Mouse (Mus musculus) NIH3T3 (cell line): ENCODE measurements at regions not wholly inside any gene's neighbourhood (a gene's known extent, or its start where the extent isn't known, plus 50 kb on each side); places are given as distances from the start of the nearest gene placed in this dataset.

Source experiments
- DNase-seq: peaks from one replicate; pipeline ENCODE4 v3.0.0-alpha.2; 2012; ENCODE audit warnings: low read depth

- no peak for DNase-seq
These were observed 65.3 kb downstream of the Lpar4 start for GRCm38 (mm10) chrX:106985684-106986083.

- DNase-seq, result no peak
These were observed 66.4 kb downstream of the Lpar4 start for GRCm38 (mm10) chrX:106986794-106987193.

- no peak for DNase-seq
These were observed 67.4 kb downstream of the Lpar4 start for GRCm38 (mm10) chrX:106987779-106988178.

GRCm38 (mm10) chrX:107004496-107004895, 83.8 kb upstream of the P2ry10 start:
- DNase-seq, result no peak

GRCm38 (mm10) chrX:107008968-107009367, 79.3 kb upstream of the P2ry10 start:
- peak; percentile 2 for DNase-seq

- no peak for DNase-seq
These were observed 75.7 kb upstream of the P2ry10 start for GRCm38 (mm10) chrX:107012615-107013014.

GRCm38 (mm10) chrX:107015335-107015734, 73.0 kb upstream of the P2ry10 start:
- peak; percentile 37 for DNase-seq

GRCm38 (mm10) chrX:107031726-107032125, 56.6 kb upstream of the P2ry10 start:
- no peak for DNase-seq

- DNase-seq, result no peak
These were observed 50.3 kb upstream of the P2ry10 start for GRCm38 (mm10) chrX:107038041-107038440.
